Mouse (Mus musculus) left cerebral cortex, adult 2 months (tissue): ENCODE measurements around the gene Fam163b. TPM values are rescaled to one million over a fixed set of nuclear protein-coding genes. Genes with fewer than 3 reads are reported as not detected.

Experiments used
- DNase-seq, 2 experiments: peaks; one replicate each; pipeline ENCODE4 v3.0.0; 2021 to 2022; ENCODE audit warnings: low spot score in 2 of 2, mixed read lengths in 1 of 2; ENCODE audit errors: extremely low spot score in 1 of 2
- H3K27ac ChIP-seq: fragments of 200-600 bp; 2 replicates; pipeline ENCODE4 v1.8.1; 2022
- H3K4me3 ChIP-seq: fragments of 200-600 bp; 2 replicates; pipeline ENCODE4 v1.8.1; 2022
- CTCF ChIP-seq: fragments of 200-600 bp; IDR thresholded peaks from 2 replicates; pipeline ENCODE4 v1.8.1; 2022; ENCODE audit warnings: antibody characterized with exemption, mild to moderate bottlenecking, moderate library complexity
- intact Hi-C: fragments of 180-260 bp; cut with DNase I; formaldehyde crosslinking; loops from one replicate; pipeline ENCODE4 v1.15.1; 2025
- total RNA-seq, 2 experiments: library from RNA; stranded (reverse); gene quantifications; 2 replicates each; pipeline ENCODE4 v1.2.3; 2021

Gene Fam163b
- total RNA-seq, 2 experiments from 2014 or later: 103 to 109 TPM

GRCm38 (mm10) chr2:27126496-27126895 is 15.8 kb downstream of the Fam163b start:
- DNase-seq: no peak
- TF ChIP-seq CTCF: no peak

GRCm38 (mm10) chr2:27125979-27126378 is 16.3 kb downstream of the Fam163b start:
- peak; percentile 72 for TF ChIP-seq CTCF
- Histone ChIP-seq H3K4me3 (no peak overlapping the region), H3K27ac (no peak overlapping the region)
- intact Hi-C loops: loop anchor here (2.0 to 5.0 kb wide), 2 partner anchors 84 to 111 kb away; no protein-coding TSS in a partner anchor
- peak in 1 of 2 experiments; percentile 57 for DNase-seq

More at GRCm38 (mm10) chr2:27126496-27126895, 15.8 kb downstream of the Fam163b start:
- H3K4me3 ChIP-seq: no peak overlapping the region
- intact Hi-C loops: loop anchor here (2.0 to 5.0 kb wide), 2 partner anchors 84 to 110 kb away; no protein-coding TSS in a partner anchor
- no peak overlapping the region for H3K27ac ChIP-seq

GRCm38 (mm10) chr2:27123121-27123520 is 19.2 kb downstream of the Fam163b start:
- peak; percentile 27 for TF ChIP-seq CTCF
- H3K4me3 ChIP-seq: no peak overlapping the region
- DNase-seq: no peak
- no peak overlapping the region for H3K27ac ChIP-seq
- intact Hi-C loops: no loop called here

GRCm38 (mm10) chr2:27122578-27122977 is 19.7 kb downstream of the Fam163b start:
- intact Hi-C loops: no loop called here
- TF ChIP-seq CTCF: no peak
- Histone ChIP-seq H3K4me3 (no peak overlapping the region), H3K27ac (peak overlapping the region; percentile 33; the same call in 1 of the 2 replicates)
- DNase-seq: no peak

GRCm38 (mm10) chr2:27121626-27122355 is 20.5 kb downstream of the Fam163b start:
- no peak for TF ChIP-seq CTCF
- intact Hi-C loops: no loop called here
- Histone ChIP-seq H3K27ac (peak overlapping the region; percentile 24; the same call in 1 of the 2 replicates), H3K4me3 (no peak overlapping the region)
- DNase-seq: peak in 1 of 2 experiments; percentile 52

- no peak for TF ChIP-seq CTCF
- H3K27ac ChIP-seq: no peak overlapping the region
- DNase-seq: no peak
- H3K4me3 ChIP-seq: no peak overlapping the region
- intact Hi-C loops: no loop called here
Observed at GRCm38 (mm10) chr2:27120241-27120641, 22.1 kb downstream of the Fam163b start.

GRCm38 (mm10) chr2:27119766-27120165 is 22.5 kb downstream of the Fam163b start:
- Histone ChIP-seq H3K27ac (no peak overlapping the region), H3K4me3 (no peak overlapping the region)
- no peak for TF ChIP-seq CTCF
- no peak for DNase-seq
- intact Hi-C loops: no loop called here

GRCm38 (mm10) chr2:27118452-27118851 is 23.8 kb downstream of the Fam163b start:
- DNase-seq: no peak
- Histone ChIP-seq H3K27ac (no peak overlapping the region), H3K4me3 (no peak overlapping the region)
- intact Hi-C loops: no loop called here
- TF ChIP-seq CTCF: no peak

GRCm38 (mm10) chr2:27114169-27114568 is 28.1 kb downstream of the Fam163b start:
- TF ChIP-seq CTCF: no peak
- H3K4me3 ChIP-seq: no peak overlapping the region
- no peak overlapping the region for H3K27ac ChIP-seq
- no peak for DNase-seq
- intact Hi-C loops: no loop called here

- no peak for DNase-seq
- H3K4me3 ChIP-seq: no peak overlapping the region
- no peak for TF ChIP-seq CTCF
- peak overlapping the region; percentile 18; the same call in 1 of the 2 replicates for H3K27ac ChIP-seq
- intact Hi-C loops: no loop called here
Observed at GRCm38 (mm10) chr2:27112585-27112984, 29.7 kb downstream of the Fam163b start.

- intact Hi-C loops: no loop called here
- no peak for DNase-seq
- TF ChIP-seq CTCF: no peak
Observed at GRCm38 (mm10) chr2:27109052-27109451, 33.2 kb downstream of the Fam163b start.

GRCm38 (mm10) chr2:27108144-27108543 is 34.1 kb downstream of the Fam163b start:
- no peak for DNase-seq
- H3K4me3 ChIP-seq: no peak overlapping the region
- intact Hi-C loops: no loop called here
- no peak overlapping the region for H3K27ac ChIP-seq
- no peak for TF ChIP-seq CTCF

More at GRCm38 (mm10) chr2:27109052-27109451, 33.2 kb downstream of the Fam163b start:
- H3K27ac ChIP-seq: no peak overlapping the region; the same call in 1 of the 2 replicates
- H3K4me3 ChIP-seq: no peak overlapping the region

- TF ChIP-seq CTCF: no peak
Observed at GRCm38 (mm10) chr2:27106816-27107215, 35.5 kb downstream of the Fam163b start.

More at GRCm38 (mm10) chr2:27106816-27107215, 35.5 kb downstream of the Fam163b start:
- Histone ChIP-seq H3K4me3 (no peak overlapping the region), H3K27ac (no peak overlapping the region)
- no peak for DNase-seq
- intact Hi-C loops: no loop called here
